Mouse (Mus musculus) kidney, adult 8-10 months (tissue): ENCODE measurements around the gene Itgb2.

Experiments
- DNase-seq, 2 experiments: peaks; one replicate each; pipeline ENCODE4 v3.0.0; 2022

Itgb2 gene

DNA sequence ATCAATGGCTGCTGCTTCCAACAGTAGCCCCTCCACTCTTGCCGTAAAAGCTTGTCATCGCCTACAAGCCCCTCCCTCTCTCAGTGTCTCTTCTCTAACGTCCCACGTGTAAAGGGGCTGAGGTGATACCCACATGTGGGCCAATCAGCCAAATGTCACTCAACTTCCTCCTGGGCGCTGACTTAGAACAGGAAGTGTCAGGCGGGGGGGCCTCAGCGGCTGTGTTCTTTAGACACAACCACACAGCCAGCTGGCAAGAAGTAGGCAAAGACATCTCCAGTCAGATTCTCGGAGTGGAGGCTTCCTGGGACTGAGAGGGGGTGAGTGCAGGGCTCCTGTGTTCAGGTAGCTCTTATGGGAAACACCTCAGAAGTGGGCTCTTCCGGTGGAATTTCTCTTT, at the start of gene Itgb2:
Gene Itgb2, plus strand, starts transcription at position 113 of the 400 bp plus-strand sequence.
- DNase-seq, result no peak

DNA sequence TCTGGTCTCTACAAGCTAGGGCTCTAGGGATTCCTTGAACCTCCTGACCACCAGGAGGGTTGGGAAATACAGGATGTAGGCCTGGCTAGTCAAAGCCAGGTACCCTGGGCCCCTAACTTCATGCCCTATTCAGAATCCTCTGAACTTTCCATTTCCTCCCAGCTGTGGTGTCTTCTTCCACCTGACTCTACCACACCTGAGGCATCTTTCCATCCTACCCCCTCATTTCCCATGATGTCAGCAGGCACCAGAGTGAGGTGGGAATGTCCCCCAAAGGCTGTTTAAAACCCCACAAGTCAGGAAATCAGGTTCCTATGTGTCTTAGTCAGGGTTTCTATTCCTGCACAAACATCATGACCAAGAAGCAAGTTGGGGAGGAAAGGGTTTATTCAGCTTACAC, 48.2 kb upstream of the Itgb2 start:
- DNase-seq, result no peak

DNA sequence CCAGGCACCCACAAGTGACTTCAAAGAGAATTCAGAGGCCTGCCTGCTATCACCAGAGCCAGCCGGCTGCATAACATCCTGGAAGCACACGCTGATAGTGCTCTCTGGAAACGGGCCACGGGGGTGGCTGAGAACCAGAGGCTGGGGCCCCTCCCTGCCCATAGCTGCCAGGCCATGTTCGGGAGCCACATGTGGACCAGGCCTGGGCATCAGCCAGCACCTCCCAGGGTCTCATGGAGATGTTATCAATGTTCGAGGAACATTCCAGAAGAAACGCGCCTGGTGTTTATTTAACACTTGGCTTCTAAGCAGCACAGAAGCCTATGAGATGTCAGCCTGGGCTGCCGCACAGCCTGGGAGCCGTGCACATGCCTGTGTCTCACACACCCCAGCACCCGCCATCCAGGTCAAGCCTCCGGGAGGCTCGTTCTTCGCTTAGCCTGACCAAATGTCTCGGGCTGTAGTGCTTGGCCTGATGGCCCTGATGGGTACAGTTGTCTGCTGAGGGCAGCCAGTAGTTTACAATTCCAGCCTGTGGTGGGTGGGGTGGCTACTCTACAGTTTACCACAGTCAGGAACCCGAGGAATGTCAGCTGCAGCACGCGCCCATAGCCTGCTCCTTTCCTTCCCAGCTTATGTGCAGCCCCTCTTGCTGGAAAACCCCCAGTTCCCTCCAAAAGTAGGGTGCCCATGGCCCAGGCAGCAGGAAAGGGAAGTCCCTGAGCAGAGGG, 45.7 kb upstream of the Itgb2 start:
- DNase-seq, result peak; percentile 61 to 63

DNA sequence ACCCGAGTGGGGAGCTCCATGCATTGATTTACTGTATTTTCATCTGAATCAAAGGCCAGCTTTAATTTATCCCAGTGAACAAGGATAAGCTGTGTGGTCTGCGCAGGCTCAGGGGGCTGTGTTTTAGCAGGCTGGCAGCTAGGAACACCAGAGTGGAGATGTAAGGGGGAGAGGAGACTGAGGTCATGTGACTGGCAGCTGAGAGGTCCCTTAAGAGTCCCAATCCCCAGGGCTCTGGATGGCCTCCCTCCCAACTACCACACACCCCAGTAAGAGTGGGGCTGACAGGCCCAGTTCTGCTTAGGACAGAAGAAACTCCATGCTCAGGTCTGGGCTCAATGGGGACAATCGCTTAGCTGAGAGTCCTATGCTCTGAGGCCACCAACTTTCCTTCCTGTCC, 44.3 kb upstream of the Itgb2 start:
- DNase-seq, result no peak

DNA sequence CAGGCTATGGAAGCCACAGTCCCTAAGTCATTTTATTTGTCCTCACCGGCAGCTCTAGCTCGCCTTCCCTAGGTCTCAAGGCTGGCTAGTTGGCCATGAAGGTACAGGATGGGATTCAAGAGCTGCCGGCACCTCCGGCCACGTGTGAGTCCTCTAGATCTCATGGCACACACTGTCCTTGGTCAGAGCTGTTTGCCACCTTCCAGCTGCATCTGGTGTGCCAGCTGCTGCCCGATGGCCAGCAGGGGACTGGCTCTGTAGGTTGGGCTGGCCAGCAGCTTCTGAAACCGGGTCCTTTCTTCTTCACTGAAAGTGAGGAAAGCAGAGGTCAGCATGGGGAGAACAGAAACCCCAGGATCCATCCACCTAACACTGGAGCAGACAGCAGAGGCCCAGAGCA, 41.9 kb upstream of the Itgb2 start:
- no peak for DNase-seq

DNA sequence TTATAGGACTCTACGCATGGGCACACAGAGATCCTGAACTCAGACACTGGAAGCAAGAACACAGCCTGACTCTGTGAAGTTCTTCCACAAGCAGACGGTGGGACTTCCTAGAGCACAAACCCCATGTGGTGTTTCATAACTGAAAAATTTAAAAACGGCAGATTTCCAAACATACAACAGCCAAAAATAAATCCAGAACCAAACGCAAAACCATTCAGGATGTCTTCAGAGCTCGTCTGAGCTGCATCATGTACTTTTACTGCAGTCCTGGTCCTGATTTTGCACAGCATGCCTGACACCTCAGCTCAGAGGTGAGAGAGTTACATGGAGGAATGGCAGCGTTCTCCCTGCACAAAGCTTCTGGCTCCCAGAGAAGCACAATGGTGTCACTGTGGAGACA, 38.5 kb upstream of the Itgb2 start:
- no peak for DNase-seq

DNA sequence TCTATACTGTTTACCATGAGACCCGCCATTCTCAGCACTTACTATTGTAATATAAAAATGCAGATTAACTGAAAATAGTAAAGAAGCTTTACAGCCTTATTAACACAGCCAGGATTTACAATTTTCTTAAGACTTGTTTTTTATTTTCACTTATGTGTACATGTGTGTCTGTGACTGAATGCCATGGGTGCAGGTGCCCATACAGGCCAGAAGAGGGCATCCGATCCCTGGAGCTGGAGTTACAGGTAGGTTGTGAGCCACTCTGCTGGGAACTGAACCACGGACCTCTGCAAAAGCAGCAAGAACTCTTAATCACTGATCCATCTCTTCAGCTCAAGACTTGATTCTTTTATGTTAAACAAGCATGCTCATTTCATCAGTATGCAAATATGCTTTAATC, 37.2 kb upstream of the Itgb2 start:
- no peak for DNase-seq

DNA sequence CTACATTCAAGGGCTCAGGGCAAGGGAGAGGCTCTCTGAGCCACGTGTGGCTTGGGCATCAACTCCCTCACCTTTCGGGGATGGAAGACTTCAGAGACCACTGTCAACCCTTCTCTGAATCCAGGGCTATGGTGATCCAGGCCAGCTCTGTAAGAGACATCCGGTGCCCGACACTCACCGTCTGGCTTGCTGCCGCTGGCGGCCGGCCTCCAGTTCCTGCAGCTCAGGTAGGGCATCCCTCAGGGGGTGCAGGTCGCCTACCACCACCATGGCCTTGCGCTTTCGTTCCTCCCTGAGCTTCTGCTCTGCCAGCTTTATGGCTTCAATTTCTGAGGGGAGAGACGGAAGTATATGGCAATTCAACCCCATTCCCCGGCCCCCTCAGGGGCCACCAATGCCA, 32.9 kb upstream of the Itgb2 start:
- no peak for DNase-seq

DNA sequence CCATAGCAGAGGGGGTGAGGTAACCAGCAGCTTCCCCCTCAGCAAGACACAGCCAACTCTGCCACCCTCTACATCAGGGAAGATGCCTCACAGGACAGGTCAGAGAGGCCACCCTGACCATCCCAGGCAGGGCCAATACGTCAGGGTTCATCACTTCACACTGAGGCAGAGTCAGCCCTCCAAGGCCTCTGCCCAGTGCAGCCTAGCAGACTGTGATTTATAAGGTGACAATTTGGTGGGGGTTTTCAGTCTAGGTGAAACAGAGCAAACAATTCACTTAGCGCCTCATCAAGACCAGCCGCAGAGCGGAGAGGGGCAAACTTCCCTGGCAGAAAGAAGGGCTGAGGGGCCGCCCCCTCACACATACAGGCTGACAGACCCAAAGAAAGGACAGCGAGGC, 31.8 kb upstream of the Itgb2 start:
- DNase-seq, result no peak

DNA sequence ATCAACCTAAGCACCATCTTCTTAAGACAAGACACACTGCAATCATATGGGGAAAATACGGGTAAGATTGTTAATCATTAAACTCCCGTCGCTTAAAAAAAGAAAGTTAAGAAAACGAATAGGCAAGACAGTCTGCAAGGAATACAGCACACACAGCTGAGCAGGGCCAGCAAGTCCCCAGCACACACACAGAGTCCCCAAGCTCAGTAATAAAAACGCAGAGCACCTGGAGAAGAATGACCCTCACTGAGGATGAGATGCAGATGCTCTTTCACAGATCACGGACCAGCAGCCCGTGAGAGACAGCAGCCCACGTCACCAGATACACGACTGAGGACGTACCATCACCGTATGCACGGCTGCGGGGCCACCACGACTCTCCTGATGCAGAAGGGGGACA, 29.4 kb upstream of the Itgb2 start:
- no peak for DNase-seq

DNA sequence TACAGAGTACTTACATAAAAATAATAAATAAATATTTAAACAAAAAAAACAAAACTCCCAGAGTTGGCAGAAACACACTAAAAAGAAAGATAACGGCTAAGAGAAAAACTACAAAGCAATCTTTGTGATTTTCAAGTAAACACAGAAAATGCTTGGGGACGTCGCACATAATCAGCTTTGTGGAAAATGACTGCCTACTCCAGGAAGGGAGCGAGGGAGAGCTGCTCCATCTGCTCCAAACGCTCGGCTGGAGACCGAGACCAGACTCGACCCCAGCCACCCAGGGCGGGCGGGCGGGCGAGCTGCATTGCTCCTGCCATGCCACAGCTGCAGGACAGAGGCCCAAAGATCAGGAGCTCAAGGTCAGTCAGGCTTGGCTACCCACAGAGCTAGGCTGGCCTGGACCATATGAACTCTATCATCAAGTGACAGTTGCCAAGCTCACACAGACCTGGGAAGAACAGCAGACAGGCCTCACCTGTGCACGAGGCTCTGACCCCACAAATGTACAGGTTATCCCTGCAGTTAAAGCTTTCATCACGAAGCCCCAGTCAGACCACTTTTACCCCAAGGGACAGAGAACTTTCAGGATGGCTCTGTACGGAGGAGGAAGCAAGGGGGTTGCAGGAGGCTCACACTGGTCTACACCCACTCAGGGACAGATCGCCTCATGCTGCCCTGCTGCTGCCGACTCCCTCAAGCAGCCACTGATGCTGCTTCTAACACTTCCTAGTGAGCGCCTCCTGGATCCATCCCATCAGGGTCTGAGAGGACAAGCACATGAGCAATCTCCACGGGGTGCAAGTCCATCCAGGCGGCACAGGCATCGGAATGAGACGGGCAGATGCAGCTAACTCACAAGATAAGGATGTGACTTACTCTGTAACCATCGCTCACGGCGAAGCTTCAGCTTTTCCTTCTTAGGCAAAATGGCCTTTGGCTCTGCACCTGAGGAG, 26.8 kb upstream of the Itgb2 start:
- no peak for DNase-seq

DNA sequence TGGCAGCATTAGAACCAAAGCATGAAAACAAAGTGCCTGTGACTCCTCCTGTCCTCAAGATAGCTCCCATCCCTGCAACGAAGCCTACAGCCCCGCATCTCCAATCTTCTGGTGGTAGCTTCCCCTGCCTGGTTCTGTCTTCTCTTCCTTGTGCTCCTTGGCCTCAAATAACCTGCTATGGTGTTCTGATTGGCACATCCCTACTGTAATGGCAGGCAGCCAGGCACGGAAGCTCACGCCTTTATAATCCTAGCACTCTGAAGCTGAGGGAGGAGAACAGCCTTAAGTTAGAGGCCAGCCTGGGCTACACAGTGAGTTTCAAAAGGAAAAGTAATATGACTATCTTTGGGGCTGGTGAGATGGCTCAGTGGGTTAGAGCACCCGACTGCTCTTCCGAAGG, 25.9 kb upstream of the Itgb2 start:
- DNase-seq, result peak; percentile 46 to 65

DNA sequence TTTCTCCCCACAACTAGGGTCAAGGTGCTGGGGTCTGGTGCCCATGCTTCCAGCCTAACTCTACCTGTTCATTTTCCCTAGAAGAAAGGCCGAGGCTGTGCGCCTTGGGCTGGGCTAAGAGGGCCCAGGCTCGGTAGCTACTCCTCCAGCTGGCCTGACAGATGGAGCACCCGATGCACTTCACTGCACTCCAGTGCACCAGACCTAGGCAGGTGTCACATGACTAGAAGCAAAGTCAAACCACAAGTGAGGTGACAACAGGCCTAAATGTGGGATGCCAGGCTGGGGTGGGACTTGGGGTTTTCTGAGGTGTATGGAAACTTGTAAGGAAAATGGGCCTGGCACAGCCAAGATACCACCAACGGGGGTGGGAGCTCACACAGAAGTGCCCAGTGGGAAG, 23.5 kb upstream of the Itgb2 start:
- DNase-seq, result peak; percentile 73 to 79

DNA sequence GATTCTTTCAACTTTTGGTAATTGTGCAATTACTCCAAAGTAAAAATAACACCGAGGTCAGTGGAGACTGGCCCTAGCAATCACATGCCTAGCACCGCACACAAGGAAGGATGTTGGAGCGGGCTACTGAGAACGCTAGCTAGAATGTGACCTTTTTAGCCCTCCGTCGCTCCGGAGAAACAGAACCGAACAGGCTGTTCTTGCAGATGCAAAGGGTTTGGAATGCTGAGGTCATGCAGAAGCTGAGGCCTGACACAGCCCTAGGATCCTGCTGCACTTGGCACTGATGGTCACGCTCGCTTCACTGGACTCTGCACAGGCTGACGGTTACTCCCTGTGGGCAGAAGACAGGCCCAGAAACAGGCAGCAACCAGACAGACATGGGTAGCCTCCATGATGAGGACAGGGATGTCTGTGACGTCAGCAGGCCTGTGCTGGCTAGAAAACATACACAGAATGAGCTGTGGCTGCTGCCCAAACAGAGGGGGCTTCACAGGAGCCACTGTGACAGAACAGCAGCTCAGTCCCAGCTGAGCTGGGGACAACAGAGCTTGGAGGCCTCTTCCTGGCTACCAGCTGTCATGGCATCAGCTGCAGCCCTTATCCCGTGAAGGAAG, 23.0 kb upstream of the Itgb2 start:
- DNase-seq, result peak; percentile 81 to 83

DNA sequence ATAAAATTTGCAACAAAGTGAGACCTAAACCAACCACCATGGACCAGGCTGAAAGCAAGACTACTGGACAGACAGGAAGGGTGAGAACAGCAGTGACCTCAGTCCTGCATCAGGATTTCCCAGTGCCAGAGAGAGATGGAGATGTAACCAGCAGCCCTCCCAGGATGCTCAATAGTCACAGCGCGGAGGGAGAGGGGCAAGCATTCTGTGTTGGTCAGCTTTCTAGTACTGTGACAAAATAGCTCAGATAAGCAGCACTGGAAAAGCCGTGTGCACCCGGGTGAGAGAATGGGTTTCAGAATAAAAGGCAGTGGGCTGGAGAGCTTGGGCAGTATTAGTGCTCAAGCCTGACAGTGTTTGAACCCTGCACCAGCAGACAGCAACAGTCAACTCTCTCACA, 22.3 kb upstream of the Itgb2 start:
- no peak for DNase-seq

DNA sequence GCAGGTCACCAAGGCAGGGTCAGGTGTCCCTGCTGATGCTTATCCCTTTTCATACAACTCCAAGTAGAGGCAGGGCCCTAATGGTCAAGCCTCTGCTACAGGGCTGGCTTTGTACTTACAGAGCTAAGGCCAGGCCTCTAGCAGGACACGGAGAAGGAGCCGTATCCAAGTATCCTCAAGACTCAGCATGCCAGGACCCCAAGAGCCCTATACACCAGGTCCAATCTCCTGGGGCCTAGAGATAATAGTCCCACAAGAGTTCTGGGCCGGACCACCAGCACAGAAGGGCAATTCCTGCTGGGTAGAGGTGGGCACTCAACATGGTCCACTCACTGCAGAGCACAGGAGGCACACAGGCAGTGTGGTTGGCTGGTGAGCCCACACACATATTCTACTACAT, 21.3 kb upstream of the Itgb2 start:
- DNase-seq, result no peak

DNA sequence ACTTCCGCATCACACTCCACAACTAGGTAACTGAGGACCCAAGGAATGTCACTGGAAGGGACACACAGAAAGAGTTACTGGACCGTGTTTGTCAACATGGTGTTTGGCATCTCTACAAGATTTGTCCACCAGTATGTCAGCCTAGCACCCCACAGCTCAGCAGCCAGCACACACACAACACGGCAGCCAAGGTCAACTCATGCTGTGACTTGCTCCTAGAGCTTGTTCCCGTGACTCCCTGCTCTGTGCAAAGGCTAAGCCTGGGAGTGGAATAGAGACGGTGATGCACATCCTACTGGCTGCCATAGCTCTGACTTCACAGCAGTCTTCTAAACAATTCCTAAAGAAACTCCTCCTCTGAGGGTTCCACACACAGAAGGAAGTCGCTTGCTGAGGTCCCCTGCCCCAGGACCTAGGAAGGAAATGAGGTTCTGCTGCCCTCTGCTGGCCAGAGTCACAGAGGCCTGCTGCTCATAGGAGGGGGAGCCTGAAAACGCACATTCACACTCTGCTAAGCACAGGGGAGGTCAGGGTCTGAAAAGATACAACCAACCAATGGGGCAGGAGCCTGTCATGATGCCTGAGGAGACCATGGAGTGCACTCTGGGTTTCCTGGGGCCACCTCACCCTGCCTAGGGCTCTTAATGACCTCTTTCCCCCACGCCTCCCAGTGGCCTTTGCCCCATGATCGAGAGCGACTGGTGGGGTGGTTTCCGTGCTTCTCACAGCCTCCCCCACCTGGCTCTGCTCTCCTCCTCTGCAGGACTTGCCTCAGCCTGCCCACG, 20.5 kb upstream of the Itgb2 start:
- peak; percentile 74 to 87 for DNase-seq

DNA sequence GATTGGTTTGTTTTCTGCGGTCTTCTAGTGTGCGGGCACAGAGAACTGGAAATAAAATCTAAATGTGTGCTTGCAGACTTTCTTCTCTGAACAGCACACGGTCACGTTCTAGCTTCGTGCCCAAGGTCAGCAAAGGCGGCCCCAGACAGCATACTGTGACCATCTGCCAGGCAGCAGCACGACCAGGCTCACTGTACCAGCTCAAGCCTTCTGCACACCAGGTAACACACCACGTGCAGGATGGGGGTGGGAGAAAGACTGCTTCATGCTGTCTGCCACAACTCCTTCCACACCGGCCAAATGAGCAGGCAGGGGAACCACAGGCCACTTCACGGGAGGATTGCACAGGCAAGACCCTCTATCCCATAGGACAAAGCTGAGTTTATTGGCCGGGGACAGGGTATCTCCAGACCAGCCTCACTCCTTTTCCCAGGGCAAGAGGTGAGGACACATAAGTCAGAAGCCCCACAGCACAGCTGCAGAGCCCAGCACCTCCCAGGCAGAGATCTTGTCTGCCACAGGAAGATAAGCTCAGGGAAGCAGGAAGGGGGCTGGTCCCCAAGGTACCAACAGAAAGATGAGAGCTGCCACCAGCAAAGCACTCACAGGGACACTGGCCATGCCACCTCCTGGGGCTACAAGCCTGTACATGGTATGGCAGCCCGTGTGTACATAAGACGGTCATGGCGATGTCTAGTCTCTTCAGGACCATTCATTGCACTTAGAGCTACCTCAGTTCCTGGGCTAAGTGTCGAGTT, 19.6 kb upstream of the Itgb2 start:
- DNase-seq, result peak in 1 of 2 experiments; percentile 39

DNA sequence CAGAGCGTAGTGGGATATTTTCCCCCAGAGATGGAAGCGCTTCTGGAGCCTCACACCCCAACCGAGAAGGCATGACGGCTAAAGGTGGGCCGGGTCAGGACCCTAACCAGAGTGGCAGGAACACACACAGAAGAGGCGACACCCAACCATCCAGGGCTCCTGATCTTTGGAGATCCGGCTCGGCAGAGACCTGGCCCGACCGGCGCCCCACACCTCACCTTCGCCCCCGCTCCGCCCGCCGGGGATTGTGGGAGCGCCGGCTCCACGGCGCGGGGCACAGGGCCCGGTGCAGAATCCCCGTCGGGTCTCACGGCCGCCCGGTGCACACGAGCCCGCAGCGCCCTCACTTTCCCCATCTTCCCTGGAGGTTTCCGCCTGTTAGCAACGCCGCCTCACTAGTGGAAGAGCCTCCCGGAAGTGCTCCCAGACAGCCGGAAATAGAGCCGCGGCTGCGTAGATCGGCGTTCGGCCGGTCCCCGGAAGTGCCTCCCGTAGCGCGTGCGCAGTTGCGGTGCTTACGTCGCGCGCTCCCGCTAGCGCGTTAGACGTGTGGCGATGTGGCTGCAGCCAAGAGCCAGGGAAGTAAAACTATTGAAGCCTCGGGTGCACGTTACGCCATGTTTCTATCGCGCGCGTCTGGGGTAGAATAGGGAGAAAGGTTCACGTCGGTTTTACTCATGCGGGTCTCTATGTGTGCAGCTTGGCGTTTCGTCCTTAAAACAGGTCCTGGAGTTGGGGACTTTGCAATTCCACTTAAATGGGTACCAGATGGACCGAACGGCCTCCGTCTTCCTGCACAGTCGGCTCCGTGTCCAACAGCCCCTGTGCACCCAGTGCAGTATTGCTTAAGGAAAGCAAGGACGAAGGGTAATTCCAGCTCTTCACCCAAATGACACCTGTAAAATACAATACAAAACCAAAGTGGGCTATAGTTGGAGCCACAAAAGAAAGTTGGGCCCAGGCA, 14.4 kb upstream of the Itgb2 start, which contains the start of gene Fam207a:
Gene Fam207a, minus strand, starts transcription at position 401 of the 964 bp plus-strand sequence.
- peak; percentile 92 to 93 for DNase-seq

DNA sequence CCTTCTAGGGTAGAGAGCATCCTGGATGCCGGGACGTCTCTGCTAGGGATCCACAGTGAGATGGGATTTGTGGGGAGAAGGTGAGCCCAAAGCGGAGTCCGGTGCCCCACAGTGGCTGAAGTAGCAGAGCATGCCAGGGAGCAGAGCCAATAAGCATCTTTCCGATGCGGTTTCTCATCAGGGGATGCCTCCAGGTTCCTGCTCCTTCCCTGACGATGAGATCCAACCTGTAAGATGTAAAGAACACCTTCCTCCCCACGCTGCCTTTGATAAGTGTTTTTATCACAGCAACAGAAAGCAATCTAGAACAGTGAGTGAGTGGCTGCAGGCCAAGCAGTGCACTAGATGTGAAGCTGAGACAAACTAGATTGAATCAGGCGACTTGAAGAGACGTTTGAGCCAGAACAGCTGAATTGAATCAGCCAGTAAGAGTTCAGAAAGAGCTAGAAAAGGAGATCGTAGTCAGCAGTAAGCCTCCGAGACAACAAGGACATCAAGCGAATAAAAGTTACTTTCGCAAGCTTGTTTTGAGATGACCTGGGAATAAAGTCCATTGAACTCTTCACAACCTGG, 13.6 kb upstream of the Itgb2 start:
- peak; percentile 55 to 70 for DNase-seq
